Mouse (Mus musculus) forebrain, postnatal 0 days (tissue): Measurements from ENCODE around the gene Hebp1. TPM values are rescaled to one million over a fixed set of nuclear protein-coding genes. Genes with fewer than 3 reads are reported as not detected.

Experiments
- ATAC-seq: fragments of 200-750 bp; cut with Nextera tagmentation; 2 replicates; pipeline ENCODE4 v1.8.0; 2017; ENCODE audit warnings: mild to moderate bottlenecking, moderate library complexity
- DNase-seq: peaks from one replicate; pipeline ENCODE4 v3.0.0-alpha.2; 2015
- H3K27ac ChIP-seq: fragments of 300-500 bp; sonication (generic); 2 replicates; pipeline ENCODE4 v1.5.1; 2014; ENCODE audit warnings: low read depth, mild to moderate bottlenecking, antibody characterized with exemption, low read length, moderate library complexity, mixed read lengths
- H3K27me3 ChIP-seq: fragments of 300-500 bp; sonication (generic); 2 replicates; pipeline ENCODE4 v1.6.1; 2014; ENCODE audit warnings: mild to moderate bottlenecking, low read length, mixed read lengths; ENCODE audit not compliant: insufficient read depth
- H3K36me3 ChIP-seq: fragments of 300-500 bp; sonication (generic); 2 replicates; pipeline ENCODE4 v1.6.1; 2014; ENCODE audit warnings: mild to moderate bottlenecking, moderate library complexity; ENCODE audit not compliant: insufficient read depth
- H3K4me1 ChIP-seq: fragments of 300-500 bp; sonication (generic); 2 replicates; pipeline ENCODE4 v1.6.1; 2014; ENCODE audit warnings: antibody characterized with exemption; ENCODE audit not compliant: insufficient read depth
- H3K4me2 ChIP-seq: fragments of 300-500 bp; sonication (generic); 2 replicates; pipeline ENCODE4 v1.6.1; 2014; ENCODE audit warnings: low read depth, mild to moderate bottlenecking, moderate library complexity
- H3K4me3 ChIP-seq: fragments of 300-500 bp; sonication (generic); 2 replicates; pipeline ENCODE4 v1.5.1; 2014; ENCODE audit warnings: low read depth, low read length, mixed read lengths
- H3K9ac ChIP-seq: fragments of 300-500 bp; sonication (generic); 2 replicates; pipeline ENCODE4 v1.6.1; 2014; ENCODE audit warnings: mild to moderate bottlenecking
- H3K9me3 ChIP-seq: fragments of 300-500 bp; sonication (generic); 2 replicates; pipeline ENCODE4 v1.6.1; 2016; ENCODE audit warnings: low read length
- CTCF ChIP-seq: sonication (generic); IDR thresholded peaks from 2 replicates; pipeline ENCODE4 v1.5.1; 2016; ENCODE audit warnings: antibody characterized with exemption, control low read depth, low read depth
- WGBS: fragments of 180-500 bp; shearing (Covaris S2); extraction: QIAGEN DNeasy Blood & Tissue Kit; methylation state at CpG from one replicate; pipeline ENCODE4 v1.1.7; 2014; 5-methylcytosine and 5-hydroxymethylcytosine counted together
- polyA plus RNA-seq: library from polyadenylated mRNA; unstranded; fragments of >200 nt; fragmentation: Nextera tagmentation; extraction: Ambion mirVana; gene quantifications from 2 replicates; pipeline ENCODE4 v1.2.1, GENCODE M21; 2015
- total RNA-seq: library from RNA; depleted of rRNA; stranded (reverse); fragments of >200 nt; gene quantifications from 2 replicates; pipeline ENCODE4 v1.2.3, GENCODE M21; 2014

Gene Hebp1
- total and polyA plus RNA-seq, 2 experiments from 2014 or later: 6.7 to 11.1 TPM

GRCm38 (mm10) chr6:135198726-135199125 is 904 bp upstream of the Hebp1 start:
- Histone ChIP-seq H3K9me3 (no peaks in the 10 kb centered on the region), H3K4me3 (peak overlapping the region; percentile 92), H3K36me3 (no peaks in the 10 kb centered on the region), H3K27me3 (no peaks in the 10 kb centered on the region), H3K4me2 (peak overlapping the region; percentile 90), H3K27ac (no peak overlapping the region), H3K4me1 (peaks cover 13% of the 10 kb centered on the region), H3K9ac (peak overlapping the region; percentile 83)
- WGBS: 22% methylated on average over 6 of the region's 6 CpGs
- ATAC-seq: no peak; the same call in 1 of the 2 replicates
- TF ChIP-seq CTCF: no peak
- no peak for DNase-seq

GRCm38 (mm10) chr6:135197446-135197845 is 376 bp downstream of the Hebp1 start:
- ATAC-seq (no peak; the same call in 1 of the 2 replicates), DNase-seq (no peak)
- 17% methylated on average over 7 of the region's 7 CpGs for WGBS
- Histone ChIP-seq H3K4me2 (peak overlapping the region; percentile 90), H3K9ac (peak overlapping the region; percentile 83), H3K27ac (no peak overlapping the region), H3K27me3 (no peaks in the 10 kb centered on the region), H3K9me3 (no peaks in the 10 kb centered on the region), H3K4me1 (peaks cover 13% of the 10 kb centered on the region), H3K4me3 (peak overlapping the region; percentile 92), H3K36me3 (no peaks in the 10 kb centered on the region)
- no peak for TF ChIP-seq CTCF

- Histone ChIP-seq H3K4me2 (no peak overlapping the region), H3K9me3 (no peaks in the 10 kb centered on the region), H3K27me3 (no peaks in the 10 kb centered on the region), H3K4me1 (peaks cover 13% of the 10 kb centered on the region), H3K36me3 (no peaks in the 10 kb centered on the region), H3K27ac (no peak overlapping the region), H3K4me3 (no peak overlapping the region), H3K9ac (no peak overlapping the region)
- ATAC-seq: no peak
- TF ChIP-seq CTCF: no peak
- no peak for DNase-seq
- WGBS: 85% methylated on average over 8 of the region's 8 CpGs
Measured at GRCm38 (mm10) chr6:135196707-135197106, 1.1 kb downstream of the Hebp1 start.

- H3K36me3 ChIP-seq: no peaks in the 10 kb centered on the region
- no peak overlapping the region for H3K4me2 ChIP-seq
- H3K9ac ChIP-seq: no peak overlapping the region
- no peak overlapping the region for H3K4me3 ChIP-seq
- DNase-seq (no peak), ATAC-seq (no peak)
- no peaks in the 10 kb centered on the region for H3K9me3 ChIP-seq
- peaks cover 13% of the 10 kb centered on the region for H3K4me1 ChIP-seq
- no peak for TF ChIP-seq CTCF
- 72% methylated on average over 4 of the region's 4 CpGs for WGBS
- no peak overlapping the region for H3K27ac ChIP-seq
- no peaks in the 10 kb centered on the region for H3K27me3 ChIP-seq
Measured at GRCm38 (mm10) chr6:135194907-135195306, 2.9 kb downstream of the Hebp1 start.

GRCm38 (mm10) chr6:135193733-135194132 is 4.1 kb downstream of the Hebp1 start:
- DNase-seq (no peak), ATAC-seq (no peak)
- 0 out of 2 replicates have a peak, but pooled peaks cover under 1% of the 10 kb centered on the region for H3K4me1 ChIP-seq
- H3K4me3 ChIP-seq: no peak overlapping the region
- no peaks in the 10 kb centered on the region for H3K27me3 ChIP-seq
- no peak overlapping the region for H3K4me2 ChIP-seq
- H3K27ac ChIP-seq: no peak overlapping the region
- TF ChIP-seq CTCF: no peak
- H3K36me3 ChIP-seq: no peaks in the 10 kb centered on the region
- H3K9me3 ChIP-seq: no peaks in the 10 kb centered on the region
- H3K9ac ChIP-seq: no peak overlapping the region
- 40% methylated on average over 4 of the region's 4 CpGs for WGBS

- Histone ChIP-seq H3K4me2 (no peak overlapping the region), H3K4me3 (no peak overlapping the region), H3K9ac (no peak overlapping the region), H3K4me1 (no peaks in the 10 kb centered on the region), H3K36me3 (no peaks in the 10 kb centered on the region), H3K27me3 (no peaks in the 10 kb centered on the region), H3K9me3 (no peaks in the 10 kb centered on the region), H3K27ac (no peak overlapping the region)
- 78% methylated on average over 8 of the region's 8 CpGs for WGBS
- ATAC-seq: no peak
- TF ChIP-seq CTCF: no peak
- DNase-seq: no peak
Measured at GRCm38 (mm10) chr6:135192993-135193392, 4.8 kb downstream of the Hebp1 start.

GRCm38 (mm10) chr6:135191906-135192305 is 5.9 kb downstream of the Hebp1 start:
- H3K27me3 ChIP-seq: no peaks in the 10 kb centered on the region
- no peak overlapping the region for H3K27ac ChIP-seq
- no peak for TF ChIP-seq CTCF
- ATAC-seq (no peak), DNase-seq (no peak)
- H3K9me3 ChIP-seq: no peaks in the 10 kb centered on the region
- no peak overlapping the region for H3K4me3 ChIP-seq
- H3K4me2 ChIP-seq: no peak overlapping the region
- no peaks in the 10 kb centered on the region for H3K4me1 ChIP-seq
- H3K9ac ChIP-seq: no peak overlapping the region
- 83% methylated on average over 1 of the region's 1 CpGs for WGBS
- no peaks in the 10 kb centered on the region for H3K36me3 ChIP-seq

GRCm38 (mm10) chr6:135190122-135190521 is 7.7 kb downstream of the Hebp1 start:
- no peak for TF ChIP-seq CTCF
- no peak overlapping the region for H3K9ac ChIP-seq
- ATAC-seq (no peak), DNase-seq (no peak)
- no peaks in the 10 kb centered on the region for H3K36me3 ChIP-seq
- WGBS: 53% methylated on average over 6 of the region's 6 CpGs
- no peaks in the 10 kb centered on the region for H3K4me1 ChIP-seq
- H3K4me3 ChIP-seq: no peak overlapping the region
- no peaks in the 10 kb centered on the region for H3K9me3 ChIP-seq
- no peak overlapping the region for H3K27ac ChIP-seq
- H3K4me2 ChIP-seq: no peak overlapping the region
- H3K27me3 ChIP-seq: no peaks in the 10 kb centered on the region
